Mouse (Mus musculus): Measurements from ENCODE around the gene Fgf11.
A peak's percentile ranks its signal among the peaks of the same experiment; 100 is the strongest.

Gene Fgf11

GRCm38 (mm10) chr11:69778985-69779384, 22.7 kb downstream of the Fgf11 start:
- DNase-seq = peak; percentile 91

- DNase-seq = peak; percentile 91
These were observed 23.2 kb downstream of the Fgf11 start for GRCm38 (mm10) chr11:69778258-69778982.

- peak; percentile 93 for DNase-seq
These were observed 24.0 kb downstream of the Fgf11 start for GRCm38 (mm10) chr11:69777504-69778257.

- DNase-seq = peak; percentile 91
These were observed 25.2 kb downstream of the Fgf11 start for GRCm38 (mm10) chr11:69776488-69776887.

GRCm38 (mm10) chr11:69775716-69776115, 25.9 kb downstream of the Fgf11 start:
- peak; percentile 93 for DNase-seq

GRCm38 (mm10) chr11:69774961-69775360, 26.7 kb downstream of the Fgf11 start:
- DNase-seq = no peak

GRCm38 (mm10) chr11:69767625-69767909, 34.1 kb downstream of the Fgf11 start:
- no peak for DNase-seq

- DNase-seq = peak; percentile 96
These were observed 34.6 kb downstream of the Fgf11 start for GRCm38 (mm10) chr11:69766872-69767624.

GRCm38 (mm10) chr11:69766126-69766609, 35.5 kb downstream of the Fgf11 start:
- peak; percentile 99 for DNase-seq

- peak; percentile 97 for DNase-seq
These were observed 36.2 kb downstream of the Fgf11 start, which contains the start of gene Zbtb4 for GRCm38 (mm10) chr11:69765221-69766125. Zbtb4 (plus strand) TSS chr11:69765912.

- DNase-seq = no peak
These were observed 38.1 kb downstream of the Fgf11 start for GRCm38 (mm10) chr11:69763551-69763950.

GRCm38 (mm10) chr11:69761868-69762267, 39.8 kb downstream of the Fgf11 start, which contains the start of gene Slc35g3:
Slc35g3 (minus strand) TSS chr11:69761968.
- DNase-seq = no peak

- peak; percentile 94 for DNase-seq
These were observed 40.8 kb downstream of the Fgf11 start for GRCm38 (mm10) chr11:69760901-69761200.

GRCm38 (mm10) chr11:69760160-69760900, 41.3 kb downstream of the Fgf11 start:
- DNase-seq = peak; percentile 96

GRCm38 (mm10) chr11:69758971-69759721, 42.5 kb downstream of the Fgf11 start:
- DNase-seq = peak; percentile 99

- DNase-seq = peak; percentile 100
These were observed 43.1 kb downstream of the Fgf11 start, which contains the start of gene Polr2a for GRCm38 (mm10) chr11:69758478-69758970. Polr2a (minus strand) TSS chr11:69758637.

GRCm38 (mm10) chr11:69758090-69758456, 43.6 kb downstream of the Fgf11 start:
- DNase-seq = peak; percentile 100

- peak; percentile 76 for DNase-seq
These were observed 44.2 kb downstream of the Fgf11 start for GRCm38 (mm10) chr11:69757303-69758089.

- DNase-seq = no peak
These were observed 47.0 kb downstream of the Fgf11 start for GRCm38 (mm10) chr11:69754701-69755100.

- no peak for DNase-seq
These were observed 47.4 kb downstream of the Fgf11 start for GRCm38 (mm10) chr11:69754233-69754632.

All from heart, adult 11 months (tissue).